Mouse (Mus musculus): ENCODE results near the gene Chka. TPM values are rescaled to one million over a fixed set of nuclear protein-coding genes. Genes with fewer than 3 reads are reported as not detected.

Chka gene
- total RNA-seq, 1 experiment, result 79.6 TPM

DNA sequence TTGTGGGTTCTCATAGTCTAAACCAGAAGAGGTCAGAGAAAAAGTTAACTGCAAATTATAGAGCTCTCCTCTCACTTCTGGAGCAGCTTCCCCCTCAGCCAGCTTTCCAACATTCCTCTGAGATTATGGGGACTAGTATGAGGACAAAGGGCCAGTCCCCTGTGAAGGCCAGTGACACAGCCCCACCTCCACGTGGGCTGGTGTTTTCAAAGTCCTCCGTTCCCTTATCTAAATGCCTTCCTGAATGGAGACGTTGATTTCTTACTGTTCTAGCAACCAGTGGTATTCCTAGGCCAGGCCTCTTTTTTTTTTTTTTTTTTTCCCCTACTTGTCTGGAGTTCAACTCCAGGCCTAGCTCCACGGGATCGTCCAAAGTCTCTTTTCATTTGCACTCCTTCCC, 1.5 kb upstream of the Chka start:
- TF ChIP-seq MAFK (IDR thresholded peaks at IDR 0.05; ENCODE audit: insufficient read depth, low read depth, low read length) (no peak), ZNF384 (IDR thresholded peaks at IDR 0.05; ENCODE audit: low read depth, low read length) (no peak), HCFC1 (IDR thresholded peaks at IDR 0.05; ENCODE audit: borderline replicate concordance, insufficient read depth, low read length) (no peak), ZC3H11A (IDR thresholded peaks at IDR 0.05; ENCODE audit: borderline replicate concordance, low read depth, low read length) (no peak)
- Histone ChIP-seq H3K9me3 (ENCODE audit: control insufficient read depth, insufficient read depth, low read depth, low read length) (no peaks in the 10 kb centered on the region), H3K4me1 (ENCODE audit: control insufficient read depth in 2 of 2, insufficient read depth in 2 of 2, low read length in 2 of 2, poor library complexity in 1 of 2) (peaks cover 2 to 26% of the 10 kb centered on the region in 2 experiments; a peak in 3 of 4 replicates), H3K9ac (ENCODE audit: insufficient read depth, low read depth, low read length, poor library complexity, severe bottlenecking) (no peak overlapping the region), H3K27ac (ENCODE audit: insufficient read depth, low read depth, low read length, poor library complexity, severe bottlenecking) (no peak overlapping the region), H3K4me3 (ENCODE audit: insufficient read depth in 1 of 2, low read depth in 1 of 2, low read length in 2 of 2, poor library complexity in 1 of 2, severe bottlenecking in 1 of 2) (no peak overlapping the region), H3K36me3 (ENCODE audit: control insufficient read depth, insufficient read depth, low read length, poor library complexity, severe bottlenecking) (no peaks in the 10 kb centered on the region)
- in situ Hi-C loops (cut with MboI; ENCODE audit: low sequenced_read_pairs in 2 of 2, unreplicated experiment in 2 of 2), result no loop called here
- no peak for DNase-seq (ENCODE audit: low read depth, low spot score)

DNA sequence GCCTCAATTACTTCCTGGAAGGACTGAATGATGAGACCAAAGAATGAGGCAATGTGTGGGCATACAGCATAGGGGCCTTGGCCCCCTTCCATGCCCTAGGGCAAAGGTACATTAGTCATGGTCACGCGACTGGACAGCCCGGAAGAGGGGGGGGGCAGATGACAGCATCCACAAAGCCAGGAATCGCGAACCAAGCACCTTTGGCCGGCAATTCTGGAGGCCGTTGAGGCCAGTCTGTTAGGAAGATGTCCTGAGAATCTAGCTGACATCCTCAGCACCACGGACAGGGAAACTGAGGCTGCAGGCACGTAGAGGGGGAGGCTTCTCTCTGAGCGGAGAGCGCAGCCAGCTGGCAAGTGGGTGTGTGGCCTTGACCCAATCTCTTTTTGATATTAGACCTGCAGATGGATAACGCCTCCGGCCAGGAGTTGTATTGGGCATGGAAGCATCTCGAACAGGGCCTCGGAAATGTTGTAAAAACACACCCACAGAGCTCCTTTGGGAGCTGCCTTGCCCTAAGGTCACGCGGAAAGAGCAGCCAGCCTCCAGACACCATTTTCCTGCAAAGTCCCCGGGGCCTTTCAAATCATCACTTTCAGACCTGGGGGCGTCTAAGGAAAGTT, 615 bp upstream of the Chka start:
- Histone ChIP-seq H3K27ac (ENCODE audit: insufficient read depth, low read depth, low read length, poor library complexity, severe bottlenecking) (0 out of 2 replicates have a peak overlapping the region, but pooled peaks have one; percentile 10), H3K9ac (ENCODE audit: insufficient read depth, low read depth, low read length, poor library complexity, severe bottlenecking) (peak overlapping the region; percentile 34; the same call in 1 of the 2 replicates), H3K4me3 (ENCODE audit: insufficient read depth in 1 of 2, low read depth in 1 of 2, low read length in 2 of 2, poor library complexity in 1 of 2, severe bottlenecking in 1 of 2) (peak overlapping the region; percentile 49 to 90), H3K4me1 (ENCODE audit: control insufficient read depth in 2 of 2, insufficient read depth in 2 of 2, low read length in 2 of 2, poor library complexity in 1 of 2) (peaks cover 4 to 21% of the 10 kb centered on the region in 2 experiments; a peak in 2 of 4 replicates), H3K36me3 (ENCODE audit: control insufficient read depth, insufficient read depth, low read length, poor library complexity, severe bottlenecking) (no peaks in the 10 kb centered on the region), H3K9me3 (ENCODE audit: control insufficient read depth, insufficient read depth, low read depth, low read length) (no peaks in the 10 kb centered on the region)
- TF ChIP-seq HCFC1 (IDR thresholded peaks at IDR 0.05; ENCODE audit: borderline replicate concordance, insufficient read depth, low read length) (no peak), ZNF384 (IDR thresholded peaks at IDR 0.05; ENCODE audit: low read depth, low read length) (no peak), MAFK (IDR thresholded peaks at IDR 0.05; ENCODE audit: insufficient read depth, low read depth, low read length) (no peak), ZC3H11A (IDR thresholded peaks at IDR 0.05; ENCODE audit: borderline replicate concordance, low read depth, low read length) (peak; percentile 16; the same call in 1 of the 2 replicates), CHD2 (IDR thresholded peaks at IDR 0.05; ENCODE audit: low read depth, low read length) (no peak)
- in situ Hi-C loops (cut with MboI; ENCODE audit: low sequenced_read_pairs in 2 of 2, unreplicated experiment in 2 of 2), result no loop called here
- DNase-seq (ENCODE audit: low read depth, low spot score), result peak; percentile 54

DNA sequence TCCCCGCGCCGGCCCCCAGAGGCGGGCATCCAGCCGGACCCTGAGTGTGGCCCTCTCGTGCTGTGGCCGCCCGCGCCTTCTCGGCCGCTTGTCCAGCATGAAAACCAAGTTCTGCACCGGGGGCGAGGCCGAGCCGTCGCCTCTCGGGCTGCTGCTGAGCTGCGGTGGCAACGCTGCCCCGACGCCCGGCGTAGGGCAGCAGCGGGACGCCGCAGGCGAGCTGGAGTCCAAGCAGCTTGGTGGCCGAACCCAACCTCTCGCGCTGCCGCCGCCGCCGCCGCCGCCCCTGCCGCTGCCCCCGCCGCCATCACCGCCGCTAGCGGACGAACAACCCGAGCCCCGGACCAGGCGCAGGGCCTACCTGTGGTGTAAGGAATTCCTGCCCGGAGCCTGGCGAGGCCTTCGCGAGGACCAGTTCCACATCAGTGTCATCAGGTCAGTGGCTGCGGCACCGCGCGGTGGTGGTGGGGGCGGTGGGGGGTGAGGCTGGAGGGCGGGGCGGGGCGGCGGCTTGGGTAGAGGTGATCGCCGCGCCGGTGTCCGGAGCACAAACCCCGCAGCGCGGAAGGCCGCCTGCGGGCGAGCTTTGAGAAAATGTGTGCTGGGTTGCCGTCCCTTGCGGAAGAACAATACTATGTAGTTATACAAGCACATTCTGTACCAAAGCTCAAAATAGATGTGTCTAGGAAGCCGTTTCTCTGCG, 557 bp downstream of the Chka start:
- in situ Hi-C loops (cut with MboI; ENCODE audit: low sequenced_read_pairs in 2 of 2, unreplicated experiment in 2 of 2), result no loop called here
- Histone ChIP-seq H3K4me1 (ENCODE audit: control insufficient read depth in 2 of 2, insufficient read depth in 2 of 2, low read length in 2 of 2, poor library complexity in 1 of 2) (peaks cover 4 to 16% of the 10 kb centered on the region in 2 experiments; a peak in 2 of 4 replicates), H3K9me3 (ENCODE audit: control insufficient read depth, insufficient read depth, low read depth, low read length) (no peaks in the 10 kb centered on the region), H3K4me3 (ENCODE audit: insufficient read depth in 1 of 2, low read depth in 1 of 2, low read length in 2 of 2, poor library complexity in 1 of 2, severe bottlenecking in 1 of 2) (peak overlapping the region; percentile 90), H3K9ac (ENCODE audit: insufficient read depth, low read depth, low read length, poor library complexity, severe bottlenecking) (peak overlapping the region; percentile 95), H3K36me3 (ENCODE audit: control insufficient read depth, insufficient read depth, low read length, poor library complexity, severe bottlenecking) (no peaks in the 10 kb centered on the region), H3K27ac (ENCODE audit: insufficient read depth, low read depth, low read length, poor library complexity, severe bottlenecking) (peak overlapping the region; percentile 89)
- DNase-seq (ENCODE audit: low read depth, low spot score), result peak; percentile 17
- TF ChIP-seq ZC3H11A (IDR thresholded peaks at IDR 0.05; ENCODE audit: borderline replicate concordance, low read depth, low read length) (no peak), ZNF384 (IDR thresholded peaks at IDR 0.05; ENCODE audit: low read depth, low read length) (no peak), HCFC1 (IDR thresholded peaks at IDR 0.05; ENCODE audit: borderline replicate concordance, insufficient read depth, low read length) (no peak)

DNA sequence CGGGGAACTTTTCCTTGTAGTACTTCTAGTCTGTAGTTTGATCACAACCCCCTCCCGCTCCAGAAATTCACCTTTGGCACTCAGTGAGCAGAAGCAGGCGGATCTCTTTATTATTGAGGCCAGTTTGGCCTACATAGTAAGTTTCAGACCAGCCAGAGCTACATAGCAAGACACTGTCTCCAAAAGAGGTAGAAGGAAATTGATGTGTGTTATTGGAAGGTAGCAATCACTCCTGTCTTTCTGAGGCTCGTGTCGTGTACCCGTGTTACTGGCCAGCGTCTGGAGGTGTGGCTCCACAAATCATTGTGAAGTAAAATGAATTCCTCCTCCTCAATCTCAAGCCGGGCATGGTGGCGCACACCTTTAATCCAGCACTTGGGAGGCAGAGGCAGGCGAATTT, 1.5 kb downstream of the Chka start:
- peak overlapping the region; percentile 90 for H3K4me3 ChIP-seq (ENCODE audit: insufficient read depth in 1 of 2, low read depth in 1 of 2, low read length in 2 of 2, poor library complexity in 1 of 2, severe bottlenecking in 1 of 2)
- H3K36me3 ChIP-seq (ENCODE audit: control insufficient read depth, insufficient read depth, low read length, poor library complexity, severe bottlenecking), result no peaks in the 10 kb centered on the region
- in situ Hi-C loops (cut with MboI; ENCODE audit: low sequenced_read_pairs in 2 of 2, unreplicated experiment in 2 of 2), result no loop called here
- peak overlapping the region; percentile 41 for H3K9ac ChIP-seq (ENCODE audit: insufficient read depth, low read depth, low read length, poor library complexity, severe bottlenecking)
- TF ChIP-seq ZNF384 (IDR thresholded peaks at IDR 0.05; ENCODE audit: low read depth, low read length) (peak; percentile 5), MAFK (IDR thresholded peaks at IDR 0.05; ENCODE audit: insufficient read depth, low read depth, low read length) (no peak), HCFC1 (IDR thresholded peaks at IDR 0.05; ENCODE audit: borderline replicate concordance, insufficient read depth, low read length) (no peak), ZC3H11A (IDR thresholded peaks at IDR 0.05; ENCODE audit: borderline replicate concordance, low read depth, low read length) (no peak)
- H3K4me1 ChIP-seq (ENCODE audit: control insufficient read depth in 2 of 2, insufficient read depth in 2 of 2, low read length in 2 of 2, poor library complexity in 1 of 2), result peaks cover 2 to 14% of the 10 kb centered on the region in 2 experiments; a peak in 2 of 4 replicates
- no peaks in the 10 kb centered on the region for H3K9me3 ChIP-seq (ENCODE audit: control insufficient read depth, insufficient read depth, low read depth, low read length)
- H3K27ac ChIP-seq (ENCODE audit: insufficient read depth, low read depth, low read length, poor library complexity, severe bottlenecking), result no peak overlapping the region
- no peak for DNase-seq (ENCODE audit: low read depth, low spot score)

All from ES-E14 (cell line).